Mouse (Mus musculus) heart, embryonic 12.5 days (tissue): ENCODE measurements at regions not wholly inside any gene's neighbourhood (a gene's known extent, or its start where the extent isn't known, plus 50 kb on each side); places are given as distances from the start of the nearest gene placed in this dataset.

ENCODE experiments used
- ATAC-seq: fragments of 200-750 bp; cut with Nextera tagmentation; 2 replicates; pipeline ENCODE4 v1.8.0; 2017; ENCODE audit warnings: moderate TSS enrichment, moderate library complexity; ENCODE audit not compliant: insufficient number of reproducible peaks, low FRiP score
- H3K27ac ChIP-seq: fragments of 300-500 bp; sonication (generic); 2 replicates; pipeline ENCODE4 v1.5.1; 2016; ENCODE audit warnings: mild to moderate bottlenecking, moderate library complexity; ENCODE audit not compliant: poor library complexity, severe bottlenecking
- H3K27me3 ChIP-seq: fragments of 300-500 bp; sonication (generic); replicated peaks from 2 replicates; pipeline ENCODE4 v1.6.1; 2016; ENCODE audit warnings: mild to moderate bottlenecking, moderate library complexity
- H3K36me3 ChIP-seq: fragments of 300-500 bp; sonication (generic); 2 replicates; pipeline ENCODE4 v1.6.1; 2016; ENCODE audit warnings: mild to moderate bottlenecking, moderate library complexity
- H3K4me1 ChIP-seq: fragments of 300-500 bp; sonication (generic); replicated peaks from 2 replicates; pipeline ENCODE4 v1.6.1; 2016; ENCODE audit warnings: mild to moderate bottlenecking
- H3K4me2 ChIP-seq: fragments of 300-500 bp; sonication (generic); 2 replicates; pipeline ENCODE4 v1.6.1; 2016; ENCODE audit warnings: mild to moderate bottlenecking, moderate library complexity
- H3K4me3 ChIP-seq: fragments of 300-500 bp; sonication (generic); 2 replicates; pipeline ENCODE4 v1.5.1; 2016; ENCODE audit warnings: mild to moderate bottlenecking
- H3K9ac ChIP-seq: fragments of 300-500 bp; sonication (generic); 2 replicates; pipeline ENCODE4 v1.6.1; 2016; ENCODE audit warnings: mild to moderate bottlenecking, moderate library complexity
- H3K9me3 ChIP-seq: fragments of 300-500 bp; sonication (generic); replicated peaks from 2 replicates; pipeline ENCODE4 v1.6.1; 2016; ENCODE audit warnings: mild to moderate bottlenecking, moderate library complexity
- WGBS: fragments of 180-500 bp; shearing (Covaris S2); methylation state at CpG from one replicate; pipeline ENCODE4 v1.1.7; 2016; 5-methylcytosine and 5-hydroxymethylcytosine counted together

DNA sequence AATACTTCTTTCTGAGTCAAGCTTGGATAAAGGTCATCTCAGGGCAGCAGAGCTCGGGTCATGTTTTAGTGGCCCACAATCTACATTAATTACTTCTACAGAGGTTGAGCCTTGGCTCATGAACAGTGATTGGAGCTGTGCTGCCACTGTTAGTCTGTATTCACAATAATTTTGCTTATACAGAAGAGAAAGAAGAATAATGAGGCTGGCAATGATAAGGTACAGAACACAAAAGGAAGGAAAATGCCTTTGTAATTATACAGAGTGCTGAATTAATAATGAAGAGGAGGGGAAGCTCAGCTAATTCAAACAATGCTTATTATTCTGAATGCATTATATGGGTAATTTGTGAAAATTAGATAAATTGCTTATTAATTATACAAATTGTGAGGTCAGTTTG, 573.9 kb upstream of the Cblb start:
- no peaks in the 10 kb centered on the region for H3K9me3 ChIP-seq
- 59% methylated on average over 1 of the region's 1 CpGs for WGBS
- H3K4me1 ChIP-seq: no peaks in the 10 kb centered on the region
- no peaks in the 10 kb centered on the region for H3K36me3 ChIP-seq
- no peak overlapping the region for H3K27ac ChIP-seq
- no peak overlapping the region for H3K4me3 ChIP-seq
- no peak for ATAC-seq
- H3K27me3 ChIP-seq: no peaks in the 10 kb centered on the region
- H3K9ac ChIP-seq: no peak overlapping the region
- H3K4me2 ChIP-seq: no peak overlapping the region

DNA sequence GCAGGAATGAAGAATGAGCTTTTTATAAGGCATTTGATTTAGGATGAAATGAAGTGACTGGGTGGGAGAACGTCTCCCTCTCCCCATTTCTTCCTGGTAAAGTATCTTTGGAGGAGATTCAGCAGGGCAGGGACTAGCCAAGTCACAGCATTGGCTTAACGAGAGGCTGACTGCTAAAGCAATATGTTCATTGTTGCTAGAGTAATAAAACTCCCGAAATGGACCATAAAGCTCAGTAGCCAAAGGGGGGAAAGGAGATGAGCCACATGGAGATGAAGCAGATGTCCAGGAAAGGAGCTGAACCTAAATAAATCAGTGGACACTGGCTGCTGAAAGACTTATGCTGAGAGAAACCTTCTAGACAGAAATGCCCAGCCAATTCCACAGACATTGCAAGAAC, 555.3 kb upstream of the Cblb start:
- H3K9me3 ChIP-seq: no peaks in the 10 kb centered on the region
- no peak overlapping the region for H3K27ac ChIP-seq
- no peak for ATAC-seq
- no peak overlapping the region for H3K4me3 ChIP-seq
- no peak overlapping the region for H3K4me2 ChIP-seq
- 66% methylated on average over 3 of the region's 3 CpGs for WGBS
- H3K36me3 ChIP-seq: no peaks in the 10 kb centered on the region
- no peaks in the 10 kb centered on the region for H3K4me1 ChIP-seq
- H3K27me3 ChIP-seq: no peaks in the 10 kb centered on the region
- H3K9ac ChIP-seq: no peak overlapping the region

DNA sequence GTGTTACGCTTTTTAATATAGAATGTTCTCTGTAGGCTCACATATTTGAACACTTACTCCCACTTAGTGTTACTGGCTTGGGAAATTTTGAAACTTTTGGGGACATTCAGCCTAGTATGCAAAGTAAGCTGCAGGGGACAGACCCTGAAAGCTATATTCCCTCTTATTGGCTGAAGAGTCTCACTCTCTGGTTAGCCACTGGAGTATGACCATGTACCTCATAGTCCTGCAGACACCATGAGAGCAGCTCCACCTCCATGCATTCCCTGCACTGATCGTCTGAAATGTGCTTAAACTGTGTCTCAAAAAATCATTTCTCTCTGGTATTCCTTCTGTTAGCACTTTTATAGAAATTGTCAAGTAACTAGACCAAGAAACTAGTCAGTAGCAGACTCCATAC, 534.9 kb upstream of the Cblb start:
- H3K4me3 ChIP-seq: no peak overlapping the region
- H3K4me2 ChIP-seq: no peak overlapping the region
- no peaks in the 10 kb centered on the region for H3K27me3 ChIP-seq
- ATAC-seq: no peak
- no peaks in the 10 kb centered on the region for H3K4me1 ChIP-seq
- WGBS: 75% methylated on average over 2 of the region's 2 CpGs
- H3K9me3 ChIP-seq: no peaks in the 10 kb centered on the region
- H3K36me3 ChIP-seq: no peaks in the 10 kb centered on the region
- no peak overlapping the region for H3K9ac ChIP-seq
- no peak overlapping the region for H3K27ac ChIP-seq

DNA sequence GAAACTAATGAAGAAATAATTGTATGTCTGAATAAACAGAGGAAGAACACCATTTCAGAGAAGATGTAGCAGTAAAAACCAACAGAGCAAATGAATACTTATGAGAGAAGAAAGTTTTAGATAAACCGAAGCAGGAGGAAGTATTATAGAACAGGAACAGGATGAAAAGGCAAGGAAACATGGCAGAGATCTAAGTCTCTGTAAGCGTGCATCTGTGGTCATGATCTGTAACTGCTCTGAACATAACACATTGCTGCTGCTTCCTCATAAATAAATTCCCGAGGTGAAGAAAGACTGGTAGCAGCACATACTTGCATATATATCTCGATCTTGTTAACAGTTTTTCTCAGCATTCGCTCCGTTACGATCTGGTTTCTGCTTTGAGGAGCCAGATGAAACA, 533.2 kb upstream of the Cblb start:
- no peak overlapping the region for H3K4me3 ChIP-seq
- 76% methylated on average over 7 of the region's 7 CpGs for WGBS
- ATAC-seq: no peak

DNA sequence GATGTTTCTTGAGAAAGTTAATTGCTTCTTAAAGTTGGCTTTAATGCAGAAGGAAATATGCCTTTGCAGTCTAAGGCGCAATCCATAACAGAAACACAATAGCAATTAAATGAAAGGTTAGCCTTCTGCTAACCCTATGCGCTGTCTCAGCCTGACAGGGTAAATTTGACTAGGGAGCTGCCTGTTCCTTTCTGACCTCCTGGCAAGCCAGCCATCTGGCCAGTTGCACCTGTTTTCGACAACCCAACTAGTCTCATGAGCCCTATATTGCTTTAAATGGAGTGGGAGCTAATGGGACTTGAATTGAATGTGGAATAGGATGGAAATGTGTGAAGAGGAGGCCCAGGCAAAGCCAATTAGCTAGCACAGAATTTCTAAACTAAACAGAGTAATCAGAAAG, 513.9 kb upstream of the Cblb start:
- no peaks in the 10 kb centered on the region for H3K27me3 ChIP-seq
- H3K27ac ChIP-seq: no peak overlapping the region
- WGBS: 78% methylated on average over 3 of the region's 3 CpGs
- no peaks in the 10 kb centered on the region for H3K4me1 ChIP-seq
- H3K9me3 ChIP-seq: no peaks in the 10 kb centered on the region
- no peak overlapping the region for H3K4me3 ChIP-seq
- no peak overlapping the region for H3K4me2 ChIP-seq
- no peaks in the 10 kb centered on the region for H3K36me3 ChIP-seq
- H3K9ac ChIP-seq: no peak overlapping the region
- no peak for ATAC-seq

More for the DNA sequence above, 533.2 kb upstream of the Cblb start:
- no peaks in the 10 kb centered on the region for H3K27me3 ChIP-seq
- no peaks in the 10 kb centered on the region for H3K36me3 ChIP-seq
- H3K27ac ChIP-seq: no peak overlapping the region
- no peak overlapping the region for H3K9ac ChIP-seq
- no peaks in the 10 kb centered on the region for H3K4me1 ChIP-seq
- no peaks in the 10 kb centered on the region for H3K9me3 ChIP-seq
- no peak overlapping the region for H3K4me2 ChIP-seq

DNA sequence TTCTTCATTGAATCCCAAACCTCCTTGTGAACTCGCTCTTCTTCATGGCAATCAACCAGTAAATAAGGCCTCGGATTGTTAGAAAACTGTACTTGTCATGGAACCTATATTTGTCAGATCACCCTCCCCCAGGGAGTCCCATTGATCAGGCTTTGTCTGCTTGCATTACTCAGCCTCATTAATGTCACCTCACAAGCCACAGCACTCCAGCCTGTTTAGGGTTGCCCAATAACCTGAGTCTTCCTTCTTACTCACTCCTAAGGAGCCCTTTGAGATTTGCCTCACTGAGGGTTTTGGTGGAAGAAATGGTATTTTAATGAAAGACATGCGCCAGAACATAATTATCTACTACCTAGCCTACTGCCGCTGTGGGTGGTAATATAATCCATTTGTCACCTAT, 510.3 kb upstream of the Cblb start:
- 72% methylated on average over 4 of the region's 4 CpGs for WGBS

DNA sequence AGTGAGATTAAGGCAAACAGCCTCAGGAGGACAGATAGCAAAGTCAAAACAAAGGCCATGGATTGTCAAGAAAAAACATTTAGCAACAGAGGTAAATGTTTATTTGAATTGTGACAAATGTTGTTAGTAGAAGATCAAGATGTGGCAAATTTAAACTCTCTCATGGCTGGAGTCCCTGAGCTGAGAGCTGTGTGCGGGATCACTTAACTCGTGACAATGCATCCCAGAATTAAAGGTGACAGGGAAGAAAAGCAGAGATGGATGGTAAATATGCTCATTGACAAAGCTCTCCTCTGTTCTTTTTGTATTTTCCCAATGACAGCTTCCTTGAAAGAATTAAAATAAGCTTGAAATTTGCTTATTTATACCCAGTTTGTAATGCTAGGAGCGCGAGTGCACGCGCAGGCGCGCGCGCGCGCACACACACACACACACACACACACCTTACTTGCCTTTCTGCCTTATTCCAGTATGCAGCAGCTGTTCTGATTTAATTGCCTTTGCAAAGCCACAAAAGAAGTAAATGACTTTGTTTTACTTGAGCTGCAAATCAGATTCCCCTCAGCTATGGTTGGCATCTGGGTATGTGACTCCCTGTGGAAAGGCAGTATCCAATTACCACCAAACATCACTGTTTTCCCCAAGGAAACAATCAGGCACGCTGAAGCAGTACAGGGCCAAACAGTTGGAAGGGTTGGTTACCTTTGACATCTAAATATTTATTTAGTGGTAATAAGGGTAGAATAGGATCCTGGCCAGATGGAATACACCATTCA, 509.5 kb upstream of the Cblb start:
- Histone ChIP-seq H3K27me3 (no peaks in the 10 kb centered on the region), H3K9ac (no peak overlapping the region), H3K4me2 (no peak overlapping the region), H3K27ac (no peak overlapping the region), H3K4me3 (no peak overlapping the region), H3K4me1 (no peaks in the 10 kb centered on the region), H3K36me3 (no peaks in the 10 kb centered on the region), H3K9me3 (no peaks in the 10 kb centered on the region)
- WGBS: 82% methylated on average over 13 of the region's 13 CpGs
- ATAC-seq: no peak

More for the DNA sequence above, 510.3 kb upstream of the Cblb start:
- no peak overlapping the region for H3K9ac ChIP-seq
- H3K27me3 ChIP-seq: no peaks in the 10 kb centered on the region
- H3K27ac ChIP-seq: no peak overlapping the region
- no peak for ATAC-seq
- H3K4me1 ChIP-seq: no peaks in the 10 kb centered on the region
- H3K4me2 ChIP-seq: no peak overlapping the region
- no peaks in the 10 kb centered on the region for H3K9me3 ChIP-seq
- H3K4me3 ChIP-seq: no peak overlapping the region
- no peaks in the 10 kb centered on the region for H3K36me3 ChIP-seq

DNA sequence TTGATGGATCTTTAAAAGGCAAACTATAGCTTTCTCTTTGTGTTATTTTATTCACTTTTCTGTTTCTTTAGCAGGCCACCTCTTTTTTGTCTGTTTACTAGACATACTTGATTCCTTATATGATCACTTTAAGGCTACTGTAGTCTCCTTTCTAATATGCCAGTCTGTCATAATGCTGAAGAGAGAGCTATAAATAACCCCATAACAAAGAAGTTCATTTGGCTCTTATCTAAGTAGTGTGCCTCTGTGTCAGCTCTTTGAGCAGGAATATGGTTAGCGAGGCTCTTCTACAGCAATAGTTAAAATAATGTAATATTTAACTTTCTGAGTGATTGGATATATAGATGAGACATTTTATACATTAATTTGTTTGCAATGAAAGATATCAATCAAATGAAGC, 507.0 kb upstream of the Cblb start:
- no peaks in the 10 kb centered on the region for H3K9me3 ChIP-seq
- no peak for ATAC-seq
- no peak overlapping the region for H3K27ac ChIP-seq
- H3K4me3 ChIP-seq: no peak overlapping the region
- WGBS: 34% methylated on average over 1 of the region's 1 CpGs
- no peak overlapping the region for H3K9ac ChIP-seq
- H3K4me2 ChIP-seq: no peak overlapping the region
- H3K27me3 ChIP-seq: no peaks in the 10 kb centered on the region
- H3K36me3 ChIP-seq: no peaks in the 10 kb centered on the region
- H3K4me1 ChIP-seq: no peaks in the 10 kb centered on the region

DNA sequence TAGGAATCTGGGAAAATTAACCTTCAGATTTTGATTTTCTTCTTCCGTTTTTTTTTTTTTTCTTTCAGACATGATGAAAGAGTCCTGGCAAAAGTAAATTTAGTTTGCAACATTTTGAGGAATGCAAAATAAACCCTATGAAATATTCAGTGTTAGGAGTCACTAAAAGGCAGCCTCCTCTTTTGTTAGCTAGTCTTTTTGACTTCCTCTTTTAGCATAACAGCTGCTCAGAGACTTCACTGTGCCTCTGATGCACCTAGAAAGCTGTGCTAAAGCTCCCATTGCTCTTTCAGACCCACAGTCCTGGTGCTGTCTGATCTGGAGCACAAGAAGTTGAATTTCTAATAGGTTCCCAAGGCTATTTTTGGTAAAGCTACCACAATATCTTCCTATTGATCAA, 498.5 kb upstream of the Cblb start:
- Histone ChIP-seq H3K36me3 (no peaks in the 10 kb centered on the region), H3K4me3 (no peak overlapping the region), H3K9ac (no peak overlapping the region), H3K27me3 (no peaks in the 10 kb centered on the region), H3K27ac (no peak overlapping the region), H3K4me2 (no peak overlapping the region), H3K9me3 (no peaks in the 10 kb centered on the region), H3K4me1 (no peaks in the 10 kb centered on the region)
- no peak for ATAC-seq
- 77% methylated on average over 1 of the region's 1 CpGs for WGBS

DNA sequence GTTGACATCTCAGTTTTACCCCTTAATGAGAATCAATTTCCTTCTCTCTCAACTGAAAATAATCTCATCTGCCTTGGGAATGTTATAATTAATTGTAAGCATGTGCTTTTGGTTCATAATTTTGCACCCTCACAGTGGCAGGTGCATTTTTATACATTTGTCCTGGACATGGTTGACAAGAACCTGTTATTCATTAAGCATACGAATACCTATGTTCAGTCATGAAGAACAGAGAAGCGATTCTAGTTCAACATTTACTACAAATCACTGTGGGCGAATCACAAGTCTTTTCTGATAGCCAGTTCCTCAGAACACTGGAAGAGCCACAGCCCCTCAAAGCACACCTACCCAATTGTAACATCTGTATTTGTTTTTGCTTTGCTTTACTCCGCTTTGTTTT, 487.3 kb upstream of the Cblb start:
- no peak overlapping the region for H3K4me3 ChIP-seq
- H3K36me3 ChIP-seq: no peaks in the 10 kb centered on the region
- H3K27ac ChIP-seq: no peak overlapping the region
- no peaks in the 10 kb centered on the region for H3K9me3 ChIP-seq
- H3K4me2 ChIP-seq: no peak overlapping the region
- 75% methylated on average over 4 of the region's 4 CpGs for WGBS
- H3K4me1 ChIP-seq: no peaks in the 10 kb centered on the region
- no peak for ATAC-seq
- no peak overlapping the region for H3K9ac ChIP-seq
- H3K27me3 ChIP-seq: no peaks in the 10 kb centered on the region

DNA sequence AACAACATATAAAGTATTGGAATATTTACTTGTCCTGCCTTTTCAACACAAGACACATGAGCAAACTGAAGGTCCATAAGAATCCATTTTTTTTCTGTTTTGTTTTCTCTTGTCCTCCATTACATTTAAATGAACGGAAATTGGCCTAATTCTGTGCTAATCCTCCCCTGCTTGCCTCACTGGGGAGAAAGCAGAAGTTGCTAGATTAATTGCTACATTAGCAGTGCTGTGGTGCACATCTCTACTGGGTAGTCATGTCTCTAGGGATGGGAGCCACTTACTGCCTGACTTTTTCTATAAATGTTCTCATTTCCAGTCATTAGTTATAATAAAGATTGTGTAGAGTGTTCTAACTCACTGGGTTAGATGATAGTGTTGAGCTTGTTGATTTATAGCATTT, 484.0 kb upstream of the Cblb start:
- 75% methylated on average over 1 of the region's 1 CpGs for WGBS
- Histone ChIP-seq H3K4me2 (no peak overlapping the region), H3K9me3 (no peaks in the 10 kb centered on the region), H3K36me3 (no peaks in the 10 kb centered on the region), H3K27me3 (no peaks in the 10 kb centered on the region), H3K27ac (no peak overlapping the region), H3K4me1 (no peaks in the 10 kb centered on the region), H3K9ac (no peak overlapping the region), H3K4me3 (no peak overlapping the region)
- no peak for ATAC-seq
